Mouse (Mus musculus) 3T3-L1 (cell line): ENCODE results near the gene Sult2a4.
"Not testable (repeated sequence)": the region's sequence is repeated elsewhere in the genome, so short reads cannot be mapped to it uniquely, and the experiment has no call there.

Source experiments
- DNase-seq: peaks from one replicate; pipeline ENCODE4 v3.0.0-alpha.2; 2015; ENCODE audit warnings: low read depth, low spot score

Gene Sult2a4

DNA sequence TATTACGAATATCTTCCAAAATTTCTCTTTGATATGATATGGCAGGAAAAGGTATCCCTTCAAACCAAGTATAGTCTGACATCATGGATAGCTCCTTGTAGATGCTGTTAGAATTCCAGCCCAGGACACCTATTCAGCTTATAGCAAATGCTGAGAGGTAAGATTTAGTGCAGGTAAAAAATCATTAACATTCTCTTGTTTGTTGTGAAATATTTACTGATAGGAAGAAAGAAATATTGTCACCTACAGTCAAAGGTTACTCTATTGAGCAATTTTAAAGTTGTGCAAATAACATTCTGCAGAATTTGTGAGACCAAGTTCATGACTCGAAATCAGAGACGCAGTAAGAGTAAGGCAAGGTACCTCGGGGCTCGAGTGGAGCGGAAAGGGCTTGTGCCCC lies at the start of gene Sult2a4:
Gene Sult2a4, minus strand, starts transcription at position 101 of the 400 bp plus-strand sequence.
- DNase-seq, result not testable (repeated sequence)

DNA sequence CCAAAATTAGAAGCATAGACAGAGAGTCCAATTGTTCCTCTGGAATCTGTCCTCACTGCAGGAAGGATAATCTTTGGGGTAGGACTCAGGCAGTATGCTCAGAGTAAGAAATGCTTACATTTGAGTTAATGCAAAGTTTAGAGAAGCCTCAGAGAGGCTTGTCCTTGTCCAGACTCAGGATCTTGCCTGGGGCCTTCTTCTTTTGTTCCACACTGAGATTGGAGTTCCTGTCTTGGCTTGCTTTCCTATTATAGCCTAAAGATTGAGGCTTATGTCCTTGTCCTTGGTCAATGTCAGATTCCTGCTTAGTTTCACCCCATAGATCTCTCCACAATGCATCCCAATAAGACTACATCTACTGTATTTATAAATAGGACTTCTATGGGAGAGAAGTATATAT lies 41.4 kb upstream of the Sult2a4 start:
- DNase-seq, result not testable (repeated sequence)

DNA sequence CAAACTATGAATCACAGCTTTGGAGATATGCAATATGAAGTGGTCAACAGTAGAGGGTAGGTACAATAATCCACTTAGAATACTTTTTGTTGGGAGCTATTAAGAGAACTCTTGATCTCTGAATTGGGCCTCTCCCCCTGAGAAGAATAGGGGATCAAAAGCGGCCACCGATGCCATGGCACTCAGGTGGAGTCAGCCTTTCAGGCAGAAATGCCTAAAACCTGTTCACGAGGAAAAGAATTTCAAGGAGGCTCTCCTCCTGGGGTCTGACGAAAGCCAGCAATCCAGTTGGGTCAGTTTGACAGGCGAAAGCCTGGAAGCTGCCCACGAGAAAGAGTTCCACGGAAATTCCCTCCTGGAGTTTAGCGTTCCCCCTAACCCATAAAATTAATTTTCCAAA lies 23.7 kb upstream of the Sult2a4 start:
- no peak for DNase-seq

DNA sequence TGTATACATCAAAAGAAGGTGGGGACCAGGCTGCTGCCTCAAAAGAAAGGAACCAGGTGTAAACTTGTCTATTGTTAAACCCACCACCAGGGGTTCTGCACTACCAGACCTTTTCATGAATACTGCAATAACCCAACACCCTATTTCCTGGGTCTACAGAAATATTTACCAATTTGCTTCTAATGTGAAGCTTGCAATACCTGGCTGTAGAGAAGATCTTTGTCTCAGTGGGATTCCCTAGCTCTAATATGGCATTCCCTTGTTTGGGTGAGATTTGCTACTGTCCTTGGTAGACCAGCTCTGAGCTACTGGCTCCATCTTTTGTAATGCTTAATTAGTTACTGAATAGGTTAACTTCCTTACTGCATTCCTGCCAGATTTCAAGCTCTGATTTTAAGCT lies 21.3 kb upstream of the Sult2a4 start:
- DNase-seq, result not testable (repeated sequence)
